Mouse (Mus musculus) lung, postnatal 0 days (tissue): ENCODE measurements around the gene Drd3.

Experiments used
- CTCF ChIP-seq: IDR thresholded peaks from 2 replicates; pipeline ENCODE4 v1.5.1; 2016; ENCODE audit warnings: antibody characterized with exemption, mild to moderate bottlenecking
- EP300 ChIP-seq: IDR thresholded peaks from 2 replicates; pipeline ENCODE4 v1.6.1; 2016; ENCODE audit warnings: antibody characterized with exemption, mild to moderate bottlenecking, control low read depth

- no peak for TF ChIP-seq CTCF
- no peak for TF ChIP-seq EP300
These were observed 57.6 kb downstream of the Drd3 start for GRCm38 (mm10) chr16:43811402-43811801.
